Mouse (Mus musculus): ENCODE results near the gene Gm21887. TPM values are rescaled to one million over a fixed set of nuclear protein-coding genes. Genes with fewer than 3 reads are reported as not detected.
A peak's percentile ranks its signal among the peaks of the same experiment; 100 is the strongest.
"Not testable (repeated sequence)": the region's sequence is repeated elsewhere in the genome, so short reads cannot be mapped to it uniquely, and the experiment has no call there.

The Gm21887 gene
- polyA plus RNA-seq, 1 experiment from 2014 or later, result 106 TPM

- H3K9me3 ChIP-seq (replicated peaks; ENCODE audit: low read length); H3K27ac ChIP-seq; H3K27me3 ChIP-seq (ENCODE audit: insufficient read depth, low read length); H3K4me1 ChIP-seq (replicated peaks; ENCODE audit: insufficient read depth, low read length); H3K9ac ChIP-seq (ENCODE audit: low read depth, low read length); H3K4me3 ChIP-seq (replicated peaks; ENCODE audit: low read depth, low read length); H3K4me2 ChIP-seq (ENCODE audit: low read length); H3K36me3 ChIP-seq (ENCODE audit: insufficient read depth, low read length): not testable (repeated sequence)
- DNase-seq (ENCODE audit: low spot score) (peak; percentile 99), ATAC-seq (replicated peaks; ENCODE audit: low FRiP score, low read depth) (peak; percentile 53; the same call in 1 of the 2 replicates)
- WGBS, result 42% methylated on average over 6 of the region's 6 CpGs
Observed at GRCm38 (mm10) chrX:169974974-169975373, 34.5 kb upstream of the Gm21887 start.

GRCm38 (mm10) chrX:169975681-169976131 lies 33.8 kb upstream of the Gm21887 start:
- DNase-seq (ENCODE audit: low spot score), result peak; percentile 70
- not testable (repeated sequence) for H3K4me1 ChIP-seq (replicated peaks; ENCODE audit: insufficient read depth, low read length); H3K27ac ChIP-seq; H3K9me3 ChIP-seq (replicated peaks; ENCODE audit: low read length); H3K4me3 ChIP-seq (replicated peaks; ENCODE audit: low read depth, low read length); H3K9ac ChIP-seq (ENCODE audit: low read depth, low read length); H3K36me3 ChIP-seq (ENCODE audit: insufficient read depth, low read length); ATAC-seq (replicated peaks; ENCODE audit: low FRiP score, low read depth); H3K4me2 ChIP-seq (ENCODE audit: low read length); H3K27me3 ChIP-seq (ENCODE audit: insufficient read depth, low read length)
- 66% methylated on average over 3 of the region's 3 CpGs for WGBS

GRCm38 (mm10) chrX:169976340-169976739 lies 33.1 kb upstream of the Gm21887 start:
- not testable (repeated sequence) for ATAC-seq (replicated peaks; ENCODE audit: low FRiP score, low read depth); H3K9me3 ChIP-seq (replicated peaks; ENCODE audit: low read length); H3K4me2 ChIP-seq (ENCODE audit: low read length); H3K4me3 ChIP-seq (replicated peaks; ENCODE audit: low read depth, low read length); H3K36me3 ChIP-seq (ENCODE audit: insufficient read depth, low read length); H3K27ac ChIP-seq; H3K27me3 ChIP-seq (ENCODE audit: insufficient read depth, low read length); H3K4me1 ChIP-seq (replicated peaks; ENCODE audit: insufficient read depth, low read length); H3K9ac ChIP-seq (ENCODE audit: low read depth, low read length)
- DNase-seq (ENCODE audit: low spot score), result peak; percentile 10
- 80% methylated on average over 5 of the region's 5 CpGs for WGBS

GRCm38 (mm10) chrX:169977856-169978435 lies 31.5 kb upstream of the Gm21887 start:
- not testable (repeated sequence) for H3K9me3 ChIP-seq (replicated peaks; ENCODE audit: low read length); H3K36me3 ChIP-seq (ENCODE audit: insufficient read depth, low read length); H3K4me1 ChIP-seq (replicated peaks; ENCODE audit: insufficient read depth, low read length); H3K4me3 ChIP-seq (replicated peaks; ENCODE audit: low read depth, low read length); H3K9ac ChIP-seq (ENCODE audit: low read depth, low read length); H3K4me2 ChIP-seq (ENCODE audit: low read length); ATAC-seq (replicated peaks; ENCODE audit: low FRiP score, low read depth); H3K27ac ChIP-seq
- DNase-seq (ENCODE audit: low spot score), result peak; percentile 10
- peaks cover 11% of the 10 kb centered on the region; the same call in 1 of the 2 replicates for H3K27me3 ChIP-seq (ENCODE audit: insufficient read depth, low read length)
- WGBS, result 82% methylated on average over 7 of the region's 7 CpGs

GRCm38 (mm10) chrX:169978436-169979381 lies 30.8 kb upstream of the Gm21887 start:
- 58% methylated on average over 29 of the region's 29 CpGs for WGBS
- not testable (repeated sequence) for H3K4me3 ChIP-seq (replicated peaks; ENCODE audit: low read depth, low read length); ATAC-seq (replicated peaks; ENCODE audit: low FRiP score, low read depth); H3K36me3 ChIP-seq (ENCODE audit: insufficient read depth, low read length); H3K27ac ChIP-seq; H3K9ac ChIP-seq (ENCODE audit: low read depth, low read length); H3K9me3 ChIP-seq (replicated peaks; ENCODE audit: low read length); H3K4me1 ChIP-seq (replicated peaks; ENCODE audit: insufficient read depth, low read length)
- H3K4me2 ChIP-seq (ENCODE audit: low read length), result 0 out of 2 replicates have a peak overlapping the region, but pooled peaks have one; percentile 11
- peak; percentile 88 for DNase-seq (ENCODE audit: low spot score)
- peaks cover 11% of the 10 kb centered on the region; the same call in 1 of the 2 replicates for H3K27me3 ChIP-seq (ENCODE audit: insufficient read depth, low read length)

GRCm38 (mm10) chrX:169979461-169980202 lies 29.8 kb upstream of the Gm21887 start:
- DNase-seq (ENCODE audit: low spot score), result peak; percentile 18
- H3K27ac ChIP-seq; H3K36me3 ChIP-seq (ENCODE audit: insufficient read depth, low read length); H3K4me3 ChIP-seq (replicated peaks; ENCODE audit: low read depth, low read length); ATAC-seq (replicated peaks; ENCODE audit: low FRiP score, low read depth); H3K4me1 ChIP-seq (replicated peaks; ENCODE audit: insufficient read depth, low read length); H3K9me3 ChIP-seq (replicated peaks; ENCODE audit: low read length); H3K9ac ChIP-seq (ENCODE audit: low read depth, low read length); H3K4me2 ChIP-seq (ENCODE audit: low read length): not testable (repeated sequence)
- WGBS, result 62% methylated on average over 20 of the region's 20 CpGs
- H3K27me3 ChIP-seq (ENCODE audit: insufficient read depth, low read length), result peaks cover 14% of the 10 kb centered on the region; the same call in 1 of the 2 replicates

GRCm38 (mm10) chrX:169980203-169980556 lies 29.3 kb upstream of the Gm21887 start:
- H3K9me3 ChIP-seq (replicated peaks; ENCODE audit: low read length), result not testable (repeated sequence)

More at GRCm38 (mm10) chrX:169980203-169980556, 29.3 kb upstream of the Gm21887 start:
- not testable (repeated sequence) for H3K27ac ChIP-seq; H3K9ac ChIP-seq (ENCODE audit: low read depth, low read length); H3K4me1 ChIP-seq (replicated peaks; ENCODE audit: insufficient read depth, low read length); H3K36me3 ChIP-seq (ENCODE audit: insufficient read depth, low read length); H3K4me2 ChIP-seq (ENCODE audit: low read length); H3K4me3 ChIP-seq (replicated peaks; ENCODE audit: low read depth, low read length); DNase-seq (ENCODE audit: low spot score); ATAC-seq (replicated peaks; ENCODE audit: low FRiP score, low read depth)
- peaks cover 17% of the 10 kb centered on the region; the same call in 1 of the 2 replicates for H3K27me3 ChIP-seq (ENCODE audit: insufficient read depth, low read length)
- 52% methylated on average over 6 of the region's 6 CpGs for WGBS

Measured in kidney, postnatal 0 days (tissue).